Mouse (Mus musculus): ENCODE measurements around the gene Chid1. TPM values are rescaled to one million over a fixed set of nuclear protein-coding genes. Genes with fewer than 3 reads are reported as not detected.

Chid1 gene
- polyA plus RNA-seq, 1 experiment from 2014 or later = 43.5 TPM

GRCm38 (mm10) chr7:141465388-141466044 is 74.1 kb downstream of the Chid1 start:
- H3K4me3 ChIP-seq = peak overlapping the region; percentile 33; the same call in 1 of the 2 replicates
- WGBS = 17% methylated on average over 10 of the region's 10 CpGs
- H3K4me1 ChIP-seq = peaks cover 66% of the 10 kb centered on the region
- ATAC-seq (ENCODE audit: low FRiP score, low read depth) = no peak
- H3K9me3 ChIP-seq = no peaks in the 10 kb centered on the region
- peak overlapping the region; percentile 61; the same call in 1 of the 2 replicates for H3K9ac ChIP-seq
- peaks cover 59% of the 10 kb centered on the region for H3K27me3 ChIP-seq
- peak overlapping the region; percentile 60 for H3K4me2 ChIP-seq (replicated peaks)
- peak overlapping the region; percentile 39; the same call in 1 of the 2 replicates for H3K27ac ChIP-seq
- peaks cover 15% of the 10 kb centered on the region for H3K36me3 ChIP-seq

GRCm38 (mm10) chr7:141464603-141465201 is 75.0 kb downstream of the Chid1 start:
- no peaks in the 10 kb centered on the region for H3K9me3 ChIP-seq
- WGBS = 3% methylated on average over 38 of the region's 38 CpGs
- H3K4me3 ChIP-seq = peak overlapping the region; percentile 33
- peaks cover 65% of the 10 kb centered on the region for H3K4me1 ChIP-seq
- peak overlapping the region; percentile 60 for H3K4me2 ChIP-seq (replicated peaks)
- no peak for ATAC-seq (ENCODE audit: low FRiP score, low read depth)
- H3K27ac ChIP-seq = no peak overlapping the region
- peaks cover 7% of the 10 kb centered on the region for H3K36me3 ChIP-seq
- peaks cover 67% of the 10 kb centered on the region for H3K27me3 ChIP-seq
- peak overlapping the region; percentile 61 for H3K9ac ChIP-seq

- H3K27me3 ChIP-seq = peaks cover 74% of the 10 kb centered on the region
- H3K9ac ChIP-seq = no peak overlapping the region
Observed at GRCm38 (mm10) chr7:141463824-141464602, 75.6 kb downstream of the Chid1 start.

GRCm38 (mm10) chr7:141462333-141462821 is 77.3 kb downstream of the Chid1 start:
- H3K4me2 ChIP-seq (replicated peaks) = peak overlapping the region; percentile 71
- peaks cover 4% of the 10 kb centered on the region; the same call in 1 of the 2 replicates for H3K36me3 ChIP-seq
- peak overlapping the region; percentile 43 for H3K4me3 ChIP-seq
- H3K27me3 ChIP-seq = peaks cover 79% of the 10 kb centered on the region
- ATAC-seq (ENCODE audit: low FRiP score, low read depth) = no peak
- H3K4me1 ChIP-seq = peaks cover 45% of the 10 kb centered on the region
- no peak overlapping the region for H3K27ac ChIP-seq
- peak overlapping the region; percentile 63 for H3K9ac ChIP-seq
- no peaks in the 10 kb centered on the region for H3K9me3 ChIP-seq
- 9% methylated on average over 5 of the region's 5 CpGs for WGBS

More at GRCm38 (mm10) chr7:141463824-141464602, 75.6 kb downstream of the Chid1 start:
- Histone ChIP-seq H3K4me1 (peaks cover 59% of the 10 kb centered on the region), H3K4me2 (replicated peaks) (peak overlapping the region; percentile 60), H3K9me3 (no peaks in the 10 kb centered on the region), H3K27ac (no peak overlapping the region), H3K36me3 (peaks cover under 1% of the 10 kb centered on the region; the same call in 1 of the 2 replicates), H3K4me3 (peak overlapping the region; percentile 33)
- ATAC-seq (ENCODE audit: low FRiP score, low read depth) = no peak
- WGBS = 28% methylated on average over 12 of the region's 12 CpGs

- peak overlapping the region; percentile 43 for H3K4me3 ChIP-seq
- H3K9me3 ChIP-seq = no peaks in the 10 kb centered on the region
- peak overlapping the region; percentile 63 for H3K9ac ChIP-seq
- no peak for ATAC-seq (ENCODE audit: low FRiP score, low read depth)
- peaks cover 4% of the 10 kb centered on the region; the same call in 1 of the 2 replicates for H3K36me3 ChIP-seq
- 2% methylated on average over 59 of the region's 59 CpGs for WGBS
- no peak overlapping the region for H3K27ac ChIP-seq
- peak overlapping the region; percentile 71 for H3K4me2 ChIP-seq (replicated peaks)
- H3K4me1 ChIP-seq = peaks cover 40% of the 10 kb centered on the region
- H3K27me3 ChIP-seq = peaks cover 79% of the 10 kb centered on the region
Observed at GRCm38 (mm10) chr7:141461521-141462332, 77.9 kb downstream of the Chid1 start.

GRCm38 (mm10) chr7:141460391-141461113 is 79.1 kb downstream of the Chid1 start, which contains the start of gene Cracr2b:
Gene Cracr2b (plus strand): TSS chr7:141461094.
- Histone ChIP-seq H3K9ac (peak within 1 kb of the TSS; percentile 63), H3K4me2 (replicated peaks) (peak within 1 kb of the TSS; percentile 71), H3K27me3 (peaks cover 74% of the 10 kb centered on the region), H3K4me1 (peaks cover 39% of the 10 kb centered on the region), H3K9me3 (no peaks in the 10 kb centered on the region), H3K27ac (no peak within 1 kb of the TSS), H3K36me3 (peaks cover 4% of the 10 kb centered on the region; the same call in 1 of the 2 replicates), H3K4me3 (peak within 1 kb of the TSS; percentile 43)
- 69% methylated on average over 15 of the region's 15 CpGs for WGBS
- no peak for ATAC-seq (ENCODE audit: low FRiP score, low read depth)

- Histone ChIP-seq H3K27ac (no peak overlapping the region), H3K27me3 (peaks cover 69% of the 10 kb centered on the region), H3K36me3 (peaks cover 4% of the 10 kb centered on the region; the same call in 1 of the 2 replicates)
Observed at GRCm38 (mm10) chr7:141460001-141460390, 79.7 kb downstream of the Chid1 start.

GRCm38 (mm10) chr7:141459301-141459711 is 80.4 kb downstream of the Chid1 start:
- peaks cover 62% of the 10 kb centered on the region for H3K27me3 ChIP-seq

More at GRCm38 (mm10) chr7:141460001-141460390, 79.7 kb downstream of the Chid1 start:
- ATAC-seq (ENCODE audit: low FRiP score, low read depth) = no peak
- H3K9me3 ChIP-seq = no peaks in the 10 kb centered on the region
- peaks cover 35% of the 10 kb centered on the region for H3K4me1 ChIP-seq
- 67% methylated on average over 5 of the region's 5 CpGs for WGBS
- H3K9ac ChIP-seq = no peak overlapping the region
- H3K4me3 ChIP-seq = no peak overlapping the region
- no peak overlapping the region for H3K4me2 ChIP-seq (replicated peaks)

GRCm38 (mm10) chr7:141458661-141459060 is 81.0 kb downstream of the Chid1 start:
- WGBS = 88% methylated on average over 11 of the region's 11 CpGs
- no peak overlapping the region for H3K27ac ChIP-seq

More at GRCm38 (mm10) chr7:141459301-141459711, 80.4 kb downstream of the Chid1 start:
- Histone ChIP-seq H3K36me3 (peaks cover 4% of the 10 kb centered on the region; the same call in 1 of the 2 replicates), H3K4me2 (replicated peaks) (no peak overlapping the region), H3K4me1 (peaks cover 28% of the 10 kb centered on the region), H3K4me3 (no peak overlapping the region), H3K27ac (no peak overlapping the region), H3K9ac (no peak overlapping the region), H3K9me3 (no peaks in the 10 kb centered on the region)
- WGBS = 87% methylated on average over 17 of the region's 17 CpGs
- no peak for ATAC-seq (ENCODE audit: low FRiP score, low read depth)

GRCm38 (mm10) chr7:141457986-141458660 is 81.5 kb downstream of the Chid1 start:
- no peak overlapping the region for H3K9ac ChIP-seq
- H3K9me3 ChIP-seq = no peaks in the 10 kb centered on the region
- H3K36me3 ChIP-seq = peaks cover 4% of the 10 kb centered on the region; the same call in 1 of the 2 replicates
- no peak for ATAC-seq (ENCODE audit: low FRiP score, low read depth)
- no peak overlapping the region for H3K27ac ChIP-seq
- H3K4me1 ChIP-seq = peaks cover 22% of the 10 kb centered on the region
- no peak overlapping the region for H3K4me3 ChIP-seq
- no peak overlapping the region for H3K4me2 ChIP-seq (replicated peaks)
- WGBS = 74% methylated on average over 15 of the region's 15 CpGs
- peaks cover 50% of the 10 kb centered on the region for H3K27me3 ChIP-seq

More at GRCm38 (mm10) chr7:141458661-141459060, 81.0 kb downstream of the Chid1 start:
- H3K4me3 ChIP-seq = no peak overlapping the region
- H3K4me2 ChIP-seq (replicated peaks) = no peak overlapping the region
- H3K9ac ChIP-seq = no peak overlapping the region
- no peak for ATAC-seq (ENCODE audit: low FRiP score, low read depth)
- peaks cover 22% of the 10 kb centered on the region for H3K4me1 ChIP-seq
- peaks cover 4% of the 10 kb centered on the region; the same call in 1 of the 2 replicates for H3K36me3 ChIP-seq
- no peaks in the 10 kb centered on the region for H3K9me3 ChIP-seq
- H3K27me3 ChIP-seq = peaks cover 55% of the 10 kb centered on the region
